Mouse (Mus musculus) kidney, adult 2 months (tissue): ENCODE data around the gene Shld1. TPM values are rescaled to one million over a fixed set of nuclear protein-coding genes. Genes with fewer than 3 reads are reported as not detected.
A peak's percentile ranks its signal among the peaks of the same experiment; 100 is the strongest.

ENCODE experiments used
- DNase-seq: peaks from one replicate; pipeline ENCODE4 v3.0.0; 2021
- H3K27ac ChIP-seq: fragments of 200-500 bp; 2 replicates; pipeline ENCODE4 v1.5.1; 2012; ENCODE audit warnings: low read depth, low read length, control low read depth, inconsistent platforms; ENCODE audit not compliant: insufficient read depth
- H3K27me3 ChIP-seq: fragments of 200-500 bp; replicated peaks from 2 replicates; pipeline ENCODE4 v1.6.1; 2012; ENCODE audit warnings: mild to moderate bottlenecking, moderate library complexity, low read length, inconsistent platforms; ENCODE audit not compliant: control insufficient read depth, insufficient read depth
- H3K36me3 ChIP-seq: fragments of 200-500 bp; 2 replicates; pipeline ENCODE4 v1.6.1; 2012; ENCODE audit warnings: mild to moderate bottlenecking, moderate library complexity, low read length, inconsistent platforms; ENCODE audit not compliant: control insufficient read depth, insufficient read depth
- H3K4me1 ChIP-seq: fragments of 200-500 bp; 2 replicates; pipeline ENCODE4 v1.6.1; 2011; ENCODE audit warnings: low read length; ENCODE audit not compliant: control insufficient read depth, insufficient read depth
- H3K4me3 ChIP-seq: fragments of 200-500 bp; 2 replicates; pipeline ENCODE4 v1.5.1; 2011; ENCODE audit warnings: mild to moderate bottlenecking, low read depth, low read length, control low read depth; ENCODE audit not compliant: insufficient read depth
- CTCF ChIP-seq: fragments of 200-500 bp; conservative IDR thresholded peaks from 2 replicates; pipeline ENCODE4 v1.5.1; 2011; ENCODE audit warnings: low read depth, mild to moderate bottlenecking, control low read depth, low read length, moderate library complexity, mixed read lengths; ENCODE audit not compliant: insufficient read depth, insufficient read length
- POLR2A ChIP-seq: fragments of 200-500 bp; IDR thresholded peaks from one replicate; pipeline ENCODE4 v1.6.1; 2011; ENCODE audit warnings: low read depth, low read length, control low read depth
- WGBS: fragments of 180-500 bp; shearing (Covaris S2); methylation state at CpG from one replicate; pipeline ENCODE4 v1.1.7; 2018; 5-methylcytosine and 5-hydroxymethylcytosine counted together
- polyA plus RNA-seq: library from polyadenylated mRNA; depleted of rRNA; stranded (reverse); fragments of >200 nt; gene quantifications from 2 replicates; pipeline ENCODE4 v1.2.3, GENCODE M21; 2012; rRNA removed

Gene Shld1
- polyA plus RNA-seq, 1 experiment: 12.9 TPM

DNA sequence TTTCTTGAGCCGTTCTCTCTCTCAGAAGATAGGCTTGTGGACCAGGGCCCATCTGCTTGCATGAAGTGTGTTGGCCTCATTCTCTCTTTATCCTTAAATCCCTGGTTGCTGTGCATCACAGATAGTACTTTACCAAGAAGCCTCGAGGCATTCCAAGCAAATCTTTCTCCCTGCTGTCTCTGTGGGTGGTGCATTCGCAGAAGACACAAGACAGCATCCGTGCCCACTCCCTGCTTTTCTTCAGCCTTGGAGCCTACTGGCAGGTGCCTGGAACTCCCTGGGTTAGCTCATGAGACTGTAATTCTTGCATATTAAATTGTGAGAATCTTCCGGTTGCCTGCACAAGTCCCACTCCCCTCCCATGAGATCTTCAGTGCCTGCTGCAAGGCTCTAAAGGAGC lies 71.2 kb downstream of the Shld1 start:
- no peaks in the 10 kb centered on the region for H3K27me3 ChIP-seq
- DNase-seq: no peak
- no peak for TF ChIP-seq CTCF
- no peak for TF ChIP-seq POLR2A
- H3K4me3 ChIP-seq: no peak overlapping the region
- H3K36me3 ChIP-seq: no peaks in the 10 kb centered on the region
- WGBS: 79% methylated on average over 5 of the region's 5 CpGs
- H3K27ac ChIP-seq: no peak overlapping the region
- no peaks in the 10 kb centered on the region for H3K4me1 ChIP-seq

DNA sequence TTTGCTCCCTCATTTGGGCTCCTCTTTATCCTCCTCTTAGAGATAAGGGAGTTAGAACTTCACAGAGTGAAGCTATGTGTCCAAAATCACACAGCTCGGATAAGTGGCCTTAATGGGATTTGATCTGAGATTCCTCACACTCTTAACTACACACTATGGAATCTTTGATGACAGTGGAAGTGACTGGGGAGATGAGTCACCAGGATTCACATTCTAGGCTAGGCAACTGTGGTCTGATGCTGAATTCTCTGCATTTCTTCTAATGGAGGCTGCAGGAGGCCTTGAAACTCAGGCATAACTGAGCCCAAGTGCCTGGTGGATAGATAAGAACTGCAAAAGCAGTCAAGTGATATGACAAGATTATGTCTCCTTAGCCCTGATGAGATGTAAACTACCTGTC lies 84.1 kb downstream of the Shld1 start:
- TF ChIP-seq CTCF (no peak), POLR2A (no peak)
- H3K27ac ChIP-seq: no peak overlapping the region
- H3K27me3 ChIP-seq: no peaks in the 10 kb centered on the region
- no peak for DNase-seq
- no peaks in the 10 kb centered on the region for H3K4me1 ChIP-seq
- 82% methylated on average over 1 of the region's 1 CpGs for WGBS
- no peaks in the 10 kb centered on the region for H3K36me3 ChIP-seq
- H3K4me3 ChIP-seq: no peak overlapping the region

DNA sequence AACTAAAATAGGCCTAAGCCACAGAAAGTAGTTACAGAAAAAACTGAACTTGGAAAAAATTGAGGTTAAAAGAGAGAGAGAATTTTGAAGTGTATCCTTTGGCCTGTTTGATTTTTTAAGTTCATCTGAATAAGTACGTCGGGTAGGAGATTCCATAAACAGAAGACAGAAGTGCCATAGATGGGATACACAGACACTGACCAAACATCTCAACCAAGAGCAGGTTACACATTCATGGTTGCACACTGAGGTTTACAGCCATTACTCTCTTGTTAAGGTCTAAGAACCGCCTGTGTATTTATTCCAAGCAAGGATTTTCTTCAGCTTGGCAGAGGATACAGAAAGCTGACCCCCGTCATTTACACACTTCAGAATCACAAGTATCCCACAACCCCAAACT lies 94.2 kb downstream of the Shld1 start, which contains the start of gene Chgb:
Gene Chgb, plus strand, starts transcription at position 301 of the 400 bp plus-strand sequence.
- Histone ChIP-seq H3K27ac (no peak within 1 kb of the TSS), H3K36me3 (no peaks in the 10 kb centered on the region), H3K4me3 (no peak within 1 kb of the TSS), H3K4me1 (no peaks in the 10 kb centered on the region), H3K27me3 (no peaks in the 10 kb centered on the region)
- TF ChIP-seq POLR2A: no peak
- no peak for TF ChIP-seq CTCF
- no peak for DNase-seq
- 14% methylated on average over 4 of the region's 4 CpGs for WGBS

DNA sequence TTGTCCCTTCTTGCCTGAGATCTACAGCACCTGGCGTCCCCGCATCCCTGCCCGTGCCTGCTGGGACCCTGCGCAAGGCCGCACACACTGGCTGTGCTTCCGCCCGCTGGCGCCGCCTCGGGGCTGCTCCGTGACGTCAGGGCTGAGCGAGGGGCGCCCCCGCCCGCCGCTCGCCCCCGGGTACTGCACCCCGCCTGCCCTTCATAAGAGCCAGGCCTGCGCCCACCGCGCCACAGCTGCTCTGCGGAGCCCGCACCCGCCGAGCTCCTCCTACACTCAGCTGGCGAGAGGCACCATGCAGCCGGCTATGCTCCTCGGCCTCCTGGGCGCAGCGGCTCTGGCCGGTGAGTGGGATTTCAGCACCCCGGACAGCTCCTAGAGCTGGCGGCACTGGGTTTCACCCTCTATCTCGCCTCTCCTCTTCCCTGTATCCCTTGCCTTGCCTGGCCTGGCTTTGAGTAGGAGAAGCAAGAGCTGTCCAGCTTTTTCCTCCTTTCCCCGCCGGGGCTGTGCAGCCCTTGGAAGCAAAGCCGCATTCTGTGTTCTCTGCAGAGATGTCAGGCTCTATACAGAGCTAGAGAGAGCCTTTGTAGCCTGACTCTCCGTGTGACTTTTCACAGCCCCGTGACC lies 94.8 kb downstream of the Shld1 start:
- DNase-seq: peak; percentile 85
- under 1% methylated on average over 41 of the region's 41 CpGs for WGBS
- Histone ChIP-seq H3K27ac (no peak overlapping the region), H3K36me3 (no peaks in the 10 kb centered on the region), H3K4me1 (no peaks in the 10 kb centered on the region), H3K27me3 (no peaks in the 10 kb centered on the region), H3K4me3 (no peak overlapping the region)
- TF ChIP-seq POLR2A (no peak), CTCF (no peak)

DNA sequence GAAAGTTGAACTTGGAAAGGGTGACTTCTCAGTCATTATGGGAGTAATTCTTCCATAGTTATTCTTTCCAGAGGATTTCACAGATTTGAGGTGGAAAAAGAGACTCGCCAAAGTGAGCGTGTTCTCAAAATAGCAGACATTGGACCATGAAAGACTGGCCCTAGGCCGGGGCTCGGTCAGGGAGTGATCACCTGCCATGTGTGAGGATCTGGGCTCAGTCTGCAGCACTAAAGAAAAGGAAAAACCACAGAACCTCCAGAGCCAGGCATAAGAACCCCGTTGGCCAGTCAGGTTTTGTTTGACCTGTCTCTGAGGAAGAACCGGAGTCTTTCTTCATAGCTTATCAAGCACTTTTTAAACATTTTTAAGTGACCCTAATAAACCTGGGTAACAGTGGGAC lies 97.3 kb downstream of the Shld1 start:
- Histone ChIP-seq H3K27me3 (no peaks in the 10 kb centered on the region), H3K36me3 (no peaks in the 10 kb centered on the region), H3K27ac (no peak overlapping the region), H3K4me1 (no peaks in the 10 kb centered on the region), H3K4me3 (no peak overlapping the region)
- WGBS: 82% methylated on average over 6 of the region's 6 CpGs
- no peak for TF ChIP-seq CTCF
- TF ChIP-seq POLR2A: no peak
- no peak for DNase-seq

DNA sequence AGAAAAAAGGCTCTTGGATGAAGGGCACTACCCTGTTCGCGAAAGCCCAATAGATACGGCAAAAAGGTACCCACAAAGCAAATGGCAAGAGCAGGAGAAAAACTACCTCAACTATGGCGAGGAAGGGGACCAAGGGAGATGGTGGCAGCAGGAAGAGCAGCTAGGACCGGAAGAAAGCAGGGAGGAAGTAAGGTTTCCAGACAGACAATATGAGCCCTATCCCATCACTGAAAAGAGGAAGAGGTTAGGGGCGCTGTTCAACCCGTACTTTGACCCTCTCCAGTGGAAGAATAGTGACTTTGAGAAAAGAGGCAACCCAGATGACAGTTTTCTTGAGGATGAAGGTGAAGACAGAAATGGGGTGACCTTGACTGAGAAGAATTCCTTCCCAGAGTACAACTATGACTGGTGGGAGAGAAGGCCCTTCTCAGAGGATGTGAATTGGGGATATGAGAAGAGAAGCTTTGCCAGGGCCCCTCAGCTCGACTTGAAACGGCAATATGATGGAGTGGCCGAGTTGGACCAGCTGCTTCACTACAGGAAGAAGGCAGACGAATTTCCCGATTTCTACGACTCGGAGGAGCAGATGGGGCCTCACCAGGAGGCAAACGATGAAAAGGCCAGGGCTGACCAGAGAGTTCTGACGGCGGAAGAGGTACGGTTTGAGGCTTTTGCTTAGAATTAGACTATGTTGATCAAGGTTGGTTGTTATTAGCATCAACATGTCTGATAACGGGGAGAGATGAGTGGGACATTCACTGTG lies 106.9 kb downstream of the Shld1 start:
- WGBS: 85% methylated on average over 19 of the region's 19 CpGs
- no peak for TF ChIP-seq POLR2A
- no peak for TF ChIP-seq CTCF
- Histone ChIP-seq H3K36me3 (no peaks in the 10 kb centered on the region), H3K27me3 (no peaks in the 10 kb centered on the region), H3K4me3 (no peak overlapping the region), H3K27ac (no peak overlapping the region), H3K4me1 (no peaks in the 10 kb centered on the region)
- no peak for DNase-seq

DNA sequence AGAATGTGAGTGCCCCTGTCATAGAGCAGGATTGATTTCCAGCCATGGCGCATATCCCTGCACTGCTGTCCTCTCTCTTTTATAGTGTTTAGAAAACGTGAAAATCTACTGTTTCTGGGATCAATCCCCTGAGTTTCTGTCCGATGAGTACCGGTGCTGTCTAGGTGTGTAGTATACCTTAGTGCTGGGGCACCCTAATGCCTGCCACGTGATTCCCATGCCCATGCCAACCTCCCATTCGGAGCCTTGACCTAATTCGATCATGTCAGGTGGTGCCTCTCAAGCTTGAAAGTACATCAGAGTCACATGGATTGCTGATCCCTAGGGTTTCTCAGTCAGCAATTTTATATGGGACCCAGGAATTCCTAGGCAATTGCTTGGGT lies 107.5 kb downstream of the Shld1 start:
- H3K36me3 ChIP-seq: no peaks in the 10 kb centered on the region
- no peak overlapping the region for H3K4me3 ChIP-seq
- no peak for DNase-seq
- WGBS: 85% methylated on average over 7 of the region's 7 CpGs
- no peak overlapping the region for H3K27ac ChIP-seq
- H3K4me1 ChIP-seq: no peaks in the 10 kb centered on the region
- TF ChIP-seq CTCF: no peak
- no peak for TF ChIP-seq POLR2A
- H3K27me3 ChIP-seq: no peaks in the 10 kb centered on the region

Other genes with a start within 250 kb of the Shld1 start
- 5.3 and 6.1 TPM in 2 replicates for gene Gpcpd1, start 99.2 kb upstream of the Shld1 start, polyA plus RNA-seq
- gene Chgb, start 94.3 kb downstream of the Shld1 start, polyA plus RNA-seq: 0.04 and 0.19 TPM in 2 replicates
- gene Trmt6, start 129.1 kb downstream of the Shld1 start, polyA plus RNA-seq: 2.9 and 4.3 TPM in 2 replicates
- gene Mcm8, start 129.2 kb downstream of the Shld1 start, polyA plus RNA-seq: 0.77 and 0.88 TPM in 2 replicates
- gene Crls1, start 159.7 kb downstream of the Shld1 start, polyA plus RNA-seq: 32.6 and 37.4 TPM in 2 replicates
- 0.79 and 0.86 TPM in 2 replicates for gene Lrrn4, start 194.0 kb downstream of the Shld1 start, polyA plus RNA-seq